Mouse (Mus musculus) heart, embryonic 16.5 days (tissue): ENCODE measurements around the gene Kcnj10. TPM values are rescaled to one million over a fixed set of nuclear protein-coding genes. Genes with fewer than 3 reads are reported as not detected.
A peak's percentile ranks its signal among the peaks of the same experiment; 100 is the strongest.

Source experiments
- ATAC-seq: fragments of 200-750 bp; cut with Nextera tagmentation; replicated peaks from 2 replicates; pipeline ENCODE4 v1.8.0; 2017; ENCODE audit warnings: moderate number of reproducible peaks; ENCODE audit not compliant: insufficient read depth, low FRiP score; ENCODE audit errors: extremely low read depth
- H3K27ac ChIP-seq: fragments of 300-500 bp; sonication (generic); 2 replicates; pipeline ENCODE4 v1.5.1; 2014; ENCODE audit warnings: mild to moderate bottlenecking, low read length, control low read depth, moderate library complexity
- H3K27me3 ChIP-seq: fragments of 300-500 bp; sonication (generic); 2 replicates; pipeline ENCODE4 v1.6.1; 2014; ENCODE audit warnings: low read length, mixed read lengths; ENCODE audit not compliant: control insufficient read depth, insufficient read depth
- H3K36me3 ChIP-seq: fragments of 300-500 bp; sonication (generic); 2 replicates; pipeline ENCODE4 v1.6.1; 2014; ENCODE audit not compliant: control insufficient read depth, insufficient read depth
- H3K4me1 ChIP-seq: fragments of 300-500 bp; sonication (generic); 2 replicates; pipeline ENCODE4 v1.6.1; 2014; ENCODE audit warnings: low read length, mixed read lengths; ENCODE audit not compliant: control insufficient read depth, insufficient read depth
- H3K4me2 ChIP-seq: fragments of 300-500 bp; sonication (generic); 2 replicates; pipeline ENCODE4 v1.6.1; 2014; ENCODE audit warnings: low read depth, mild to moderate bottlenecking, control low read depth, low read length
- H3K4me3 ChIP-seq: fragments of 300-500 bp; sonication (generic); 2 replicates; pipeline ENCODE4 v1.5.1; 2014; ENCODE audit warnings: mild to moderate bottlenecking, control low read depth, low read length
- H3K9ac ChIP-seq: fragments of 300-500 bp; sonication (generic); 2 replicates; pipeline ENCODE4 v1.6.1; 2014; ENCODE audit warnings: low read length, control low read depth
- H3K9me3 ChIP-seq: fragments of 300-500 bp; sonication (generic); replicated peaks from 2 replicates; pipeline ENCODE4 v1.6.1; 2016; ENCODE audit warnings: low read length; ENCODE audit not compliant: control insufficient read depth
- WGBS: fragments of 180-500 bp; shearing (Covaris S2); extraction: QIAGEN DNeasy Blood & Tissue Kit; methylation state at CpG from one replicate; pipeline ENCODE4 v1.1.7; 2014; 5-methylcytosine and 5-hydroxymethylcytosine counted together
- polyA plus RNA-seq: library from polyadenylated mRNA; unstranded; fragments of >200 nt; fragmentation: Nextera tagmentation; extraction: Ambion mirVana; gene quantifications from 2 replicates; pipeline ENCODE4 v1.2.1, GENCODE M21; 2015

The Kcnj10 gene
- polyA plus RNA-seq, 1 experiment from 2014 or later = 0.05 TPM

DNA sequence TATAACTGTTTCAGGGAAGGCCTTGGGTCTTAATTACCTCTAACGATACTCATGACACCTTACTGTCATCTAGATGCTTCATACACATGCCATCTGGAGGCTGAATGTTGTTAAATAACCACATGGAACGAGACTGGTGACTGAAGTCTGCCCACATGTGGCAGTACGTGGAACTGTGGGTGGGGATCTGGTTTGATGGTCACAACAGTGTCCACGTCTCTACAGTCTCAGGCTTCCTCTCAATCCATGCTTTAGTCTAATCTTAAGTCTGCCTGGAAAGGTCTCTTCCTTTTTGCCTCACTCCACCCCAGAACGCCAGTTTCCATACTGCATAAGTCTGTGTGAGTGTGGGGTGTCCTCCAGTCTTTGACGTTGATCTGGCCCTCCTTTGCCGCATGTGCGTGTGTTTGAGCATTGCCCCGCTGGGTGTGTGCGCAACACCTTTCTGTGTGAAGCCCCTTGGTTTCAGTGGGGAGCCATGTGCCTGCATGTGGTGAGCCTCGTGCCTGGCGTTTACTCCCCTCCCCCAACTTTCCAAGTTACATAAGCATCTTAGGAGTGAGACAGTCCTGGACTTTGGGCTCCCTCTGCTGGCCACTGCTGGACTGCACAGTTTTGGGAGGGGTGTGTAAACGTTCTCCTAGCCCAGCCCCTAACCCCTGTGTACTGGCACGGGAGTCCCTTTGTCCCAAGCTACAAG is 31.2 kb upstream of the Kcnj10 start:
- Histone ChIP-seq H3K4me3 (peak overlapping the region; percentile 51), H3K4me1 (peaks cover 23% of the 10 kb centered on the region), H3K9me3 (no peaks in the 10 kb centered on the region), H3K4me2 (peak overlapping the region; percentile 96), H3K27me3 (no peaks in the 10 kb centered on the region), H3K27ac (peak overlapping the region; percentile 94), H3K36me3 (no peaks in the 10 kb centered on the region), H3K9ac (peak overlapping the region; percentile 80)
- ATAC-seq = peak; percentile 64
- 1% methylated on average over 14 of the region's 14 CpGs for WGBS

DNA sequence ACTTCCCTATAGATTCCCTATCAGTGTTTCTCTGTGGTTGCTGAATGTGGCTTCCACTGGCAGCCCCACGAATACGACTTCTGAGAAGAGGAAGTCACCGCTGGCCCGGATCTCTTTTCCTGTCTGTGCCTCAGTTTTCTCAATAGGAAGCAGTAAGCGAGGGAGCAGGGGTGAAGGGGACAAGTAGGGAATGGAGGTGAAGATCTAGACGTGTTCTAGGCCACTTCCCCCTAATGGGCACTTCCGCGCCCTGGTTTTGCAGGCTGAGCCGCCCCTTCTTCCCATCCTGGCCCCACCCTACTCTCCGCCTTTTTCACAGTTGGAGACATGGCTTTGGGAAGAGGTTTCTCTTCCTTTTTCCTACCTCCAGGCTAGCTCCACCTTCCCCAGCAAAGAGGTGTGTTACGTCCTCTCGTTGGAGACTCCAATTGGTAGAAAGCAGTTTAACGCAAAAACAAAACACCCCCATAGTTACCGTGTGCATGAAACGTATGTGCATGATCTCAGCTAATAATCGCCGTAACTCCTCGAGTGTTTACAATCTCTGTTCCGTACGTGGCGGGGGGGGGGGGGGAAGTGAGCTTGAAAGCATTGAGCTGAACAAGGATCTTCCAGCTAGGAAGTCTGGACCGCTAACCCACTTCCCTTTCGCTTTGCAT is 29.6 kb upstream of the Kcnj10 start:
- WGBS = 3% methylated on average over 22 of the region's 23 CpGs
- peak overlapping the region; percentile 89 for H3K9ac ChIP-seq

DNA sequence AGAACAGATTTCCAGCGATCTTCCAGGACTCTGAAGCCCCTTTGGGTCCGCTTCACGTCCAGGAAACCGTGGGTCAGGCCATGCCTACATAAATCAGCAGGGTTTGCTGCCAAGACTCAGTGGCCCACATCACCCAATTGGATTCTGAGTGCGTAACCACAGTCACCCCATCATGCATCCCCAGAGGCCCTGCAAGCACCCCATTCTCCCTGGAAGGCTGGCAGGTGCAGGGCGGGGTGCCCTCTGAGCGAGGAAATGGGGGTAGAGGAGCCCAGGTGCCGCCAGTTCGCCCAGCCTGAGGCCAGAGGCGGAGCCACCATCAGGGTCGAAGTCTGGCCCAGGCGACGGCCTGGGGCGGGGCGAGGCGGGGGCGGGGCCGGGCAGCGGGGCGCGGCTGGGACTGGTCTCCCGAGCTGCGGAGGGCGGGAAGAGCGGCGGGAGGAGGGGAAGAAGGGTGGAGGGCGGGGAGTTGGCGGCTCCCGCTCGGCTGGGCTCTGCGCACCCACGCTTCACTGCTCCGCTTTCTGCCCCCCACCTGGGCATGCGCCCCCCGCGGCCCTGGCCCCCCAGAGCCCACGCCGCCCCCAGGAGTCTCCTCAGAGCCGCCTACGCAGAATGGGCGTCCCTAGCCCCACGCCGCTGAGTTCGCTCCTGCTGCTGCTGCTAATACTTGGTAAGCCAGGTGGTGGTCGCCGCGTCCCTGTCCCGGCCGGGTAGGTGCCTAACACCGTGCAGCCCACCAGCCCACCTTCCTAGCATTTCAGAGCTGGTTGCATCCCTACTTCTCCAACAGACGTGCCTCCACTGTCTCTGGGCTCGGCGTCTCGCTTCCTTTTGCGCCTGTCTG is 28.9 kb upstream of the Kcnj10 start:
- H3K27me3 ChIP-seq = no peaks in the 10 kb centered on the region

More for the DNA sequence above, 29.6 kb upstream of the Kcnj10 start:
- H3K36me3 ChIP-seq = no peaks in the 10 kb centered on the region
- H3K4me2 ChIP-seq = peak overlapping the region; percentile 99
- peak; percentile 3; the same call in 1 of the 2 replicates for ATAC-seq
- H3K9me3 ChIP-seq = no peaks in the 10 kb centered on the region
- peak overlapping the region; percentile 93 for H3K27ac ChIP-seq
- peaks cover 23% of the 10 kb centered on the region for H3K4me1 ChIP-seq
- no peaks in the 10 kb centered on the region for H3K27me3 ChIP-seq
- H3K4me3 ChIP-seq = peak overlapping the region; percentile 78

DNA sequence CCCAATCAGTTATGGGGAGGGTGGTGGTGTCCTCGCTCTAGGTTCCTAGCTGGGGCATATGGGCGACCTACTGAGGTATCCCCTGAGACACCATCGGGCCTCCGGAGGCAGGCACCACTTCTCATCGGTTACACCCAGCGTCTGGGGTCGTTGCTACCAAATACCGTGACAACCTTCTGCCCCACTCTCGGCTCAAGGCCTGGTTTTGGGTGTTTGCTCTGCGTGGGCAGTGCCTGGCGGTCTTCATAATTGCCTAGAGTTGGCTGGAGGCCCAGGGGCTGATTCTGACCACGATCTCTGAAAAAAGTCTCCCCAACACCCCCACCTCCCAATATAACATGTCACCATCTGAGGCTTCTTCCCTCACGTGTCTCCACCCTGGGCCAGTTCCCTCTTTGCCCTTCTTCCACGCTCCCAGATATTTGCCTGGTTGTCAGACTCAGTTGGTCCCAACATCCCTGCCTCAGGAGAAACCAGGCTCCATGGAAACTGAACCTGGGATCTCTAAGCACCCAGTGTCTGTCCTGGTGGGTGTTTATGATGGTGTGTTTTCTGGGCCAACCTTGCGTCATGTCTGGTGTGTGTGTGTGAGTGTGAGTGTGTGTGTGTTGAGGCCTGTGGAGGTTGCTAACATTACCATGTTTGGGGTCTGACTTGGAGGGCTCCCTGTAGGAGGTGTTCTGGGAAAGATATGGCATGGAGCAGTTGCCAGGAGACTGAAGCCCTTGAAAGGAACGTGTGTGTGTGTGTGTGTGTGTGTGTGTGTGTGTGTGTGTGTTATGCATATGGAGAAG is 28.0 kb upstream of the Kcnj10 start:
- Histone ChIP-seq H3K9ac (peak overlapping the region; percentile 89), H3K9me3 (no peaks in the 10 kb centered on the region), H3K4me2 (peak overlapping the region; percentile 99), H3K36me3 (no peaks in the 10 kb centered on the region), H3K4me1 (peaks cover 23% of the 10 kb centered on the region), H3K27me3 (no peaks in the 10 kb centered on the region), H3K4me3 (peak overlapping the region; percentile 78), H3K27ac (no peak overlapping the region)
- 22% methylated on average over 16 of the region's 16 CpGs for WGBS
- peak; percentile 2; the same call in 1 of the 2 replicates for ATAC-seq

More for the DNA sequence above, 28.9 kb upstream of the Kcnj10 start:
- WGBS = under 1% methylated on average over 39 of the region's 55 CpGs
- peak overlapping the region; percentile 78 for H3K4me3 ChIP-seq
- H3K4me1 ChIP-seq = peaks cover 23% of the 10 kb centered on the region
- peak overlapping the region; percentile 89 for H3K9ac ChIP-seq
- peak; percentile 85 for ATAC-seq
- no peaks in the 10 kb centered on the region for H3K9me3 ChIP-seq
- peak overlapping the region; percentile 93 for H3K27ac ChIP-seq
- H3K4me2 ChIP-seq = peak overlapping the region; percentile 99
- H3K36me3 ChIP-seq = no peaks in the 10 kb centered on the region

DNA sequence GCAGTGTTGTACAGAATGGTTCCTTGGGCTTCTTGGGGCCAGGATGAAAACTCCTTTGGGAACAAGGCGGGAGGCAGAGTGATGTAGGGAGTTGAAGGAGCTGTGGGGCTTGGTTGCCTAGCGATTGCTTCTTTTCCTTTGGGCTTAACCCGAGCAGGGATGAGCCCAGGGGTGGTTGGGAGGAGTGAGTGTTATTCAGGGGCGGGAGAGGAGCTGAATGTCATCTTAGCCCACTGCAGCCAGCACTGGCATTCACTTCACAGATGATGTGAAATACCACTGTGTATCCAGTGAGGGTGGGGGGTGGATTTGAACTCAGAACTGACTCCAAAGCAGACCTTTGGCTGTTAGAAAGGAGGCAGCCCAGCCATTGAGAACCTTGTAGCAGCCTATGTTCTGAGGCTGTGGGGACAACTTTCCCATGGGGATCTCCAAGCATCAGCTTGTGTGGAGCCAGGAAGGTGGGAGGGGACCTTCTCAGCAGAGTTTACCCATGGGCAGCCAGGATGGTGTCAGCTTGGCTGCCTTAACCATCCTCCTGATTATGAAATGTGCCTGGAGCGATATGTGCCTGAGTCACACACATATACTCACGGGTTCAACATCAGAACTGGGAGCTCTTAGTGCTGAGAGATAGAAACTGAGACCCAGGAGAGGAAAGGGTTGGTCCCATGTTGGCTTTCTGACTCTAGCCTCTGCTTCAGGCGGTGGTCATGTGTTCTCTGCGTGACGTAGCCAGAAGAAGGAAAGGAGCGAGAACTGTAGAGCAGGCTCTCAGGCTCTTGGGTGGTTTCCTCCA is 27.2 kb upstream of the Kcnj10 start:
- H3K27ac ChIP-seq = no peak overlapping the region
- no peak overlapping the region for H3K4me2 ChIP-seq
- no peak overlapping the region for H3K9ac ChIP-seq
- 79% methylated on average over 10 of the region's 10 CpGs for WGBS
- peaks cover 23% of the 10 kb centered on the region for H3K4me1 ChIP-seq
- H3K36me3 ChIP-seq = no peaks in the 10 kb centered on the region
- H3K9me3 ChIP-seq = no peaks in the 10 kb centered on the region
- no peak overlapping the region for H3K4me3 ChIP-seq
- no peaks in the 10 kb centered on the region for H3K27me3 ChIP-seq
- ATAC-seq = no peak

DNA sequence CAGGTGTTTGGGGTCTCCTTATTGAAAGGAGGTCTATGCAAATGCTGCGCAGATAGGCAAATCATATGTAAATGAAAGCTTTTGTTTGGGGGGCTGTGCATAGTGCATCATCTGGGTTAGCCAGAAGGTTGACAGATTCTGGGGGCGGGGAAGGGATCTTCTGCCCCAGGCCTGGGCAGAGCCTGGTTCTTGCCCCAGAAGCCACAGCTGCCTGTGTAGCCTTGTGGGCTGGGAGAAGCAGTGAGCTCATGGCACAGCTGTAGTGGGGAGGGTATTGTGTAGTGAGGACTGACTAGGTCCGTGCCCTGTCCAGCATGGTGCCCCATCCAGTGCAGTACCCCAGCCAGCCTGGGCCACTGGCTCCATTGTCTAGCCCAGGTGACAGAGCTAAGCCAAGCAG is 26.1 kb upstream of the Kcnj10 start:
- H3K4me2 ChIP-seq = no peak overlapping the region
- no peak overlapping the region for H3K9ac ChIP-seq
- H3K9me3 ChIP-seq = no peaks in the 10 kb centered on the region
- ATAC-seq = no peak
- 82% methylated on average over 3 of the region's 3 CpGs for WGBS
- no peaks in the 10 kb centered on the region for H3K36me3 ChIP-seq
- peaks cover 19% of the 10 kb centered on the region for H3K4me1 ChIP-seq
- no peak overlapping the region for H3K27ac ChIP-seq
- H3K27me3 ChIP-seq = no peaks in the 10 kb centered on the region
- no peak overlapping the region for H3K4me3 ChIP-seq

DNA sequence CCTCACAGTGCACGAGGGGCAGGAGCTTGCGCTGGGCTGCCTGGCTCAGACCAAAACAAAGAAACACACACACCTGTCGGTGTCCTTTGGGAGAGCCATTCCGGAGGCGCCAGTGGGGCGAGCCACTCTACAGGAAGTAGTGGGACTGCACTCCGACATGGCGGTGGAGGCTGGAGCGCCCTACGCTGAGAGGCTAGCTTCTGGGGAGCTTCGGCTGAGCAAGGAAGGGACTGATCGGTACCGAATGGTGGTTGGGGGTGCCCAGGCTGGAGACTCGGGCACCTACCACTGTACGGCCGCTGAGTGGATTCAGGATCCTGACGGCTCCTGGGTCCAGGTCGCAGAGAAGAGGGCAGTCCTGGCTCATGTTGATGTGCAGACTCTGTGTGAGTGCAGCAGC is 23.6 kb upstream of the Kcnj10 start:
- Histone ChIP-seq H3K27ac (no peak overlapping the region), H3K36me3 (no peaks in the 10 kb centered on the region), H3K27me3 (peaks cover 2% of the 10 kb centered on the region; the same call in 1 of the 2 replicates), H3K9me3 (no peaks in the 10 kb centered on the region), H3K9ac (no peak overlapping the region), H3K4me1 (peaks cover 6% of the 10 kb centered on the region; the same call in 1 of the 2 replicates), H3K4me3 (no peak overlapping the region), H3K4me2 (no peak overlapping the region)
- 66% methylated on average over 18 of the region's 18 CpGs for WGBS
- no peak for ATAC-seq

DNA sequence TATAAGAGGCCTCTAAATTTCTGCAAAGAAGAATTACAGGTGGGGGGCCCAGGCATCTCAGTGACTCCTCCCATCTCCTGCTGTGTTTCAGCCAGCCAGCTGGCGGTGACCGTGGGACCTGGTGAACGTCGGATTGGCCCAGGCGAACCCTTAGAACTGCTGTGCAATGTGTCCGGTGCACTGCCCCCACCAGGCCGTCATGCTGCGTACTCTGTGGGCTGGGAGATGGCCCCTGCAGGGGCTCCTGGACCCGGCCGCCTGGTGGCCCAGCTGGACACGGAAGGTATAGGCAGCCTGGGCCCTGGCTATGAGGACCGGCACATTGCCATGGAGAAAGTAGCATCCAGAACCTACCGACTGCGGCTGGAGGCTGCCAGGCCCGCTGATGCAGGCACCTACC is 23.1 kb upstream of the Kcnj10 start:
- Histone ChIP-seq H3K4me1 (peaks cover 3% of the 10 kb centered on the region; the same call in 1 of the 2 replicates), H3K9ac (no peak overlapping the region), H3K9me3 (no peaks in the 10 kb centered on the region), H3K36me3 (no peaks in the 10 kb centered on the region), H3K4me3 (no peak overlapping the region), H3K4me2 (no peak overlapping the region), H3K27me3 (peaks cover 5% of the 10 kb centered on the region; the same call in 1 of the 2 replicates), H3K27ac (no peak overlapping the region)
- no peak for ATAC-seq
- 70% methylated on average over 15 of the region's 15 CpGs for WGBS
